Mouse (Mus musculus) testis, postnatal 10 days (tissue): ENCODE data around the gene Bcl9.

Source experiments
- DNase-seq: peaks from one replicate; pipeline ENCODE4 v3.0.0; 2021; ENCODE audit warnings: low spot score

The Bcl9 gene

GRCm38 (mm10) chr3:97232328-97232727 is 65.4 kb downstream of the Bcl9 start:
- no peak for DNase-seq

DNA sequence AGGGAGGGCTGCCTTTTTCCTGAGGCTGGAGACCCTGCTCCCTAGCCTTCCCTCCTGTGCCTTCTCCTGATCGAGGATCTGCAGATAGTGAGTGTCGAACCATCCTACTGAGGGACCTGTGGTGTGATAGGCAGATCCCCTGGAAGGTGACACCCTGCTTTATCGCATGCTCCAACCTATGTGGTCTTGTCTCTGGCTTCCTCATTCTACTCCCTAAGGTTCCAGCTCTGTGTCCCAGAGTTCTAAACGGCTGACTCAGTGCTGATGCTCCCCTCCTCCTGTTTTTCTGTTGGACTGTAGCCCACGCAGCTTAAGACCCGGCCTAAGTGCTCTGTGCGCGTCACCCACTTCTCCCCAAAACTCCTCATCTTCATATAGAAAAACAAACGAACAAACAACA is 65.9 kb downstream of the Bcl9 start:
- no peak for DNase-seq

DNA sequence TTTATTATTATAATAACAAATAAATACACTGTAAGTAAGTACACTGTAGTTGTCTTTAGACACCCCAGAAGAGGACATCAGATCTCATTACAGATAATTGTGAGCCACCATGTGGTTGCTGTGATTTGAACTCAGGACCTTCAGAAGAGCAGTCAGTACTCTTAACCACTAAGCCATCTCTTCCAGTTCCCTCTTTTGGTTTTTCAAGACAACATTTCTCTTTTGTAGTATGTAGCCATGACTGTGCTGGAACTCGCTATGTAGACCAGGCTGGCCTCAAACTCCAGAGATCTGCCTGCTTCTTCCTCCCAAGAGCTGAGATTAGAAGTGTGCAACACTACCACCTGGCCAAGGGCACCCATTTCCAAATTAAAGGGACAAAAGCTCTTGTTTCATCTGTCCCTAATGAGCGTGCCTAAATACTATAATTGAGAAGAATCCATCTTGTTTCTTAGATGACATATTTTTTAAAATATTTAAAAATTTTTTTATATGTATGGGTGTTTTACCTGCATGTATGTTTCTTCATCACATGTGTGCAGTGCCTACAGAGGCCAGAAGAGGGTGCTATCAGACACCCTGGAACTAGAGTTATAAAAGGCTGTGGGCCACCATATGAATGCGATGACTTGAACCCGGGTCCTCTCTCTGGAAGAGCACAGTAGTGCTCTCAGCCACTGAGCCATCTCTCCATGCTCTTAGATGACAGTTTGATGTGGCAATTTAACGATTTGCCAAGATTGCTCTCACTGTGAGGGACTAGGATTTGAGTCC is 66.9 kb downstream of the Bcl9 start:
- DNase-seq = no peak

DNA sequence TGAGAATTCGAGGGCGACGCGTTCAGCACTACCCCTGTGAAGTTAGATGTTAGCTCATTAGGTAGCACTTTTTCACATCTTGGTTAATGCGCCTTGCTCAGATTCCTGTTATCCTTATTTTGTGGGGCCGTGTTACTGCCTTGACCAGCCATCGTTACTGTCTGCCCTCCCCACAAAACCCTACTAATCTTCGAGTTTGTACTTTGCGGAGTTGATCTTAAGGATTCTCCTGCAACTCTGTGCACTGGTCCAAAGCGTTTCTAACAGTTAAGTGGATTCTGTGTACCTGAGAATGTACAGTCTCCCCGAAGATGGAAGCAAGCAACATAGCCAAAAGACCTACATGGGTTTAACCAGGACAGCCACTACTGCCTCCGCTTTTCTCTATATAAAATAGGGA is 69.3 kb downstream of the Bcl9 start:
- DNase-seq = no peak

DNA sequence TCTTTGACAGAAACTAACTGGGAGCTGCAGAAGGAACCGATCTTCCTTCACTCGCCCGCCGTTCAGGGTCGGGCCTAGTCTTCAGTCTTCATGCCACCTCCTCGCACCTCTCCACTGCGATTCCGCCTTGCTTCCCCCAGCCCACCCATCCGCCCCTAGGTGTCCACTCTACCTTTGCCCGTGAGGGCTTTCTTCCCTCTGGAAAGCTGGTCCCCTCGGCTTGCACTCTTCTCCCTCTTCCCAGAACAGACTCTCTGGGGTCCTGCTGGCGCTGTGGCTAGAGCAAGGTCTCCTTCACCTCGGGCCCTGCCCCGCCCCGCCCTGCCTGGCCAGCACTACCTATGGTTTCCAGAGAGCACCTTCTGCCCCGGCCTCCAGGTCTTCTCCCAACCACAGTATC is 69.7 kb downstream of the Bcl9 start:
- DNase-seq = peak; percentile 66

DNA sequence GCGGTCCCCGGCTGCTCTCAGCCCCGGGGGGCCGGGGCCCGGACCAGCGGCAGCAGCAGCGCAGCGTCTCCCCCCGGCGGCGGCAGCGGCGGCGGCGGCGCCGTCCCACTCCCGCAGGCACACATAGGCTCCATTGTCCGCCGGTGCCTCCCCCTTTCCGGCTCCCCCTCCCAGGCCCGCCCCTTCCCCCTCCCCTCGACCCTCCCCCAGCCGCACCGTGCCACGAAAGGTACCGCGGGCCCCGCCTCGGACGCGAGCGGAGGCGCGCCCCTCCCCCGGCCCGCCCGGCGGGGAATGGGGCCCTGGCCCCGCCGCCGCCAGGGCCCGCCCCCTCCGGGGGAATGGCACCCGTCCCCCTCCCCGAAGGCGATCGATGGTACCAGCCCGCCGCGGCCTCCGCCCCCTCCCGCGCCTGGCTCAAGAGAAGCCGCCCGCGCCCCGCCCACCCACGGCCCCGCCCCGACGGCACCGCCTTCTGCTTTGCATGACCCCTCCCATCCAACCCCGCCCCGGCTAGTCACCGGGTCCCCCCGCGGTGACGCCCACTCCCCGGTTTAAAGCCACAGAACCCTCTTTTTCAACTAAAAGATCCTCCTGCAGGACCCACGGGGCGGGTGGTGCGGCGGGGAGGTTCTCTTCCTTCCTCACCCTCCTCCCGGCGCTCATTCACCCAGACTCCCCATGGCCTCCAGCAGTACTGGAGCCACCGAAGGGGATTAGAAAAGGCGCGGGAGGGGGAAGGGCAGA is 70.3 kb downstream of the Bcl9 start:
- peak; percentile 97 for DNase-seq

DNA sequence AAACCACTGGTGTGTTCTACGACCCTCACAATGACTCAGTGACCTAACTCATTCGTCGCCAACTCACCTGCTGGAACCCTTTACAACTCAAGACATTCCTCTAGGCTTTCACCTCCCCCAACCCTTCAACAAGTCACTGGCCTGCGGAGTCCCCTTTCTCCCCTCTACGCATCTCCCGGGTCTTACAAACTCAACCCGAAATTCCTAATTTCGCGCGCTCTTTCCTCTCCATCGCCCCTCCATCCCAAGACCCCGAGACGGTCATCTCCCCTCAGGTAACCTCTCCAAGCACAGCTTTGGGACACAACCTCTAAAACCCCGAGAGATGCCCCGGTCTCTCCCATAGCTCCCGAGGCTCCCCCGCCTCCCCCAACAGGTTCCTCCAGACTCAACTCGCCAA is 71.0 kb downstream of the Bcl9 start:
- no peak for DNase-seq

DNA sequence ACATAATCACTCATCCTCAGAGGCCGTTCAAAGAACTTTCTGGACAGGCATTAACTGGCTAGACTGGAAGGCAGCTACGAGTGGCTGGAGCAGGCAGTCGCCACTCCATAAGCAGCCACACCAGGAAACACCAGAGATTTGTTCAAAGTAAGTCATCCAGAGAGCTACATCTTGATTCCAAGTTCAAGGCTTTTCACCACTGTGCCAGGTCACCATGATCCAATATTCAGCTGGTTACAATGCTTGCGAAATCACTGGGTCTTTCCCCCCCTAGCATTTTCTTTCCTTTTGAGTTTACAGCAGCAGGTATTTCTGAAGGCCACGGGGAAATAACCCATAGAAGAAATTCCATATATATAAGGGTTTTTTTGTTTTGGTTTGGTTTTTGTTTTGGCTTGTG is 72.5 kb downstream of the Bcl9 start:
- DNase-seq = no peak

DNA sequence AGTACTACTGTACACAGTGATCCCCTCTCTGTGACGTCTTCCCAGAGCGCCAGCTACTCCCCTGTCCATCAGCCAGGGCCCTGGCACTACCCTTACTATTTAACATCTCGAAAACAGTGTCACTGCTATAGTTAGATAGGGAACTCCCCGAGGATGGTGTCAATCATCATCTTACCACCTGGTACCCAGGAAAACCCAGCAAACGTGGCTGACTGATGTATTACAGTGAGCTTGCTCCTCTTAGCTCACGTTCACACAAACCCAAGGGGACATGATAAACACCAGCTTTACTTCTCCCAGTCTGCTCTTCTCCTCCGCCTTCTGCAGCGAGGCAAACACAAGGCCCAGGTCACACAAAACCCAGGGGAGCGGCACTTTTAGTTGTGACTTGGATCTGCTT is 74.5 kb downstream of the Bcl9 start:
- DNase-seq = no peak

DNA sequence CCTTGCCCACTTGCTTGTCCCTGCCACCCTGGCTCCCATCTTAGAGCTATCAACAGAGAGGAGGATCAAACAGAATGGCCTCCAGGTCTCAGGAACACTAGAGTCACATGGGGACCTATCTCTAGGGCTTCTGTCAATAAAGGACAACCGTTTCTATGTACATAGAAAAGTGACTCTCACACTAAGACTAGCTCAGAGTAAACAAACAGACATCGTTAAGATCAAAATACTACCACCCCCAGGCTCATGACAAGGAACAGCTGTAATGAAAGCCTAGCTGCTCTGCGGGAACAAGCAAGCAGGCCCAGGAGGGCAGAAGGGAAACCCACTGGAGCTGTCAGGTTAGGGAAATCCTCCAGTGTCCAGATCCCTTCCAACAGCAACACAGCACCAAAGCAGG is 82.2 kb downstream of the Bcl9 start:
- no peak for DNase-seq

DNA sequence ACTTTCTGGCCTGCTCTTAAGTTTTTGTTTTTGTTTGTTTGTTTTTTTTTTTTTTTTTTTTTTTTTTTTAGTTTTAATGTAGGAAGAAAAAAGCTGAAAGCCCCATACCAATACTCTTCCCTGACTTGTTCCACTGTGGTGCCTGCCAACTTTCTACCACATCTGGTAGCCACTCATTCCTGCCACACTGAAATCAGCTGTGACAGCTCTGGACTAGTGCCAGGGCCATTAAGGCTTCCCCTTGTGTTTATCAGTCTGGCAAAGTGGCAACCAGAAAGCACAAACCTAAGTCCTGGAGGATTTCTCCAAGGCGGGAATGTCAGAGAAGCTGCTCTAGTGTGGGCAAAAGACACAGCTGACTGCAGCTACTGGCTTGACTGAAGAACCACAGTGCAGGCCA is 83.3 kb downstream of the Bcl9 start:
- DNase-seq = no peak

- no peak for DNase-seq
Measured at GRCm38 (mm10) chr3:97213871-97214270, 83.8 kb downstream of the Bcl9 start.

- no peak for DNase-seq
Measured at GRCm38 (mm10) chr3:97211177-97211576, 86.5 kb downstream of the Bcl9 start.

GRCm38 (mm10) chr3:97209351-97209750 is 88.4 kb downstream of the Bcl9 start:
- no peak for DNase-seq

GRCm38 (mm10) chr3:97206521-97206920 is 91.2 kb downstream of the Bcl9 start:
- no peak for DNase-seq

DNA sequence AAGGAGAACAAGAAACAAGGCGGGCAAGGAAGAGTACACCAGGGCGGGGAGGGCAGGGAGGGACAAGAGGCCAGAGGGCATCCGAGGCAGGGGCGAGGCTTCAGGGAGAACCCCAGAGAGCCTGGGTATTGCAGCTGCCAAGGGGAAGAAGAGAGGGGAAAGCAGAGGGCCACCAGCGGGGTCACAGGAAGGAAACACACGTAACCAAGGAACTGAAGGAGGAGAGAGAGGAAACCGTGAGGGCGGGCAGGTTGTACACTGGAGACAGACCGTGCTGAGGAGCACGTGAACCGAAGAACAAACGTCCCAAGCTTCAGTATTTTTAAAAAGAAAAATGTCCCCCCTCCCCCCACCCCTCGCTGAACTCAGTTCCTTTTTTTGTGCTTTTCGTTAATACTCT is 93.8 kb downstream of the Bcl9 start:
- DNase-seq = no peak

DNA sequence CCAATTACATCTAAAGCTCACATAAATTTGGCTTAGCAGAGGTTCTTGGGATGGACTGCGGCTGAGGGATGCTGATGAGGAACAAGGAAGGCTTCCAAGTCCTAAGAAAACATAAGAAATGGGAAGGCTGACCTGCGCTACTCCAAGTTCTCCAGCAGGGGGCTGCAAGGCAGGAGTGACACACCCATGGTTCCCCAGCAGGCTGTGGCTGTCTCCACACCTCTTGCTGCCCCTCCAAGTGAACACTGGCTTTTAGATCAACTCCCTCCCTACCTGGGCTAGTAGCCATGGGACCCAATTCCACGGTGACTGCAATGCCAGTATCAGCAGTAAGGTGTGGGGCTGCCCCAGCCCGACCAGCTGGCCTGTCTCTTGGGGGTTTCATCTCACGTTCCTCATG is 95.8 kb downstream of the Bcl9 start:
- DNase-seq = peak; percentile 80

DNA sequence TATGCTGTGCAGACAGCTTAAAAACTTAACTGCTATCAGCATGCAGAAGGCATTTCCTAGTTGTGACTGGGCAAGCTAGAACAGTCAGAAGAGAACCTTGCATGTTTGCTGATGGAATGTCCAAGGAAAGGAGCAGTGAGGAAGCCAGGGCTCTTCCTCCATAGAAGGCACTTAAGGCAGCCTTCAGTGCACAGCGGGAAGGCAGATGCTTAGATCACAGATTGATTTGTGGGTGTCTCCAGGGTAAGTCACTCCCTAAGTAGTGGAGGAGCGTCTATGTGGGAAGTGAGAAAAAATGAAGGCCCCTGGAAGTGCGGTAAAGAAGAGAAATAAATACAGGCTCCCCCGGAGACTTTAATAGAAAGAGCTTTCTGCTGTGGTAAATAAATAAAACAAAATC is 98.5 kb downstream of the Bcl9 start:
- DNase-seq = no peak

DNA sequence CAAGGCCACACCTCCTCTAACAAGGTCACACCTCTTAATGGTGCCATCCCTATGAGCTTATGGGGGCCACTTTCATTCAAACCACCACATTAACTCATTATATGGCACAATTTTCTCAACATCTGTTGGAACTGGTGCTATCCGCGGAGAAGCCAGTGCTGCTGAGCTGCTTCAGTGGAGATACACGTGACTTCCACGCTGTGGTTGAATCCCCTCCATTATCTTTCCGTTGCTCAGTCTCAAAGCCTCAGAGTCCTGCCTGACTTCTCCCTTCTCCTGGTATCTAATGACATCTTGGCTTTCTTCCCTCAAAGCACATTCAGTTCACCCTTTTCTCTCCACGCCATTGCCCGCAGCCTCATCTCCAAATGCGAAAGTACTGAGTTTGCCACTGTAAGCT is 101.1 kb downstream of the Bcl9 start:
- no peak for DNase-seq

GRCm38 (mm10) chr3:97185098-97185860 is 112.4 kb downstream of the Bcl9 start:
- DNase-seq = peak; percentile 81

DNA sequence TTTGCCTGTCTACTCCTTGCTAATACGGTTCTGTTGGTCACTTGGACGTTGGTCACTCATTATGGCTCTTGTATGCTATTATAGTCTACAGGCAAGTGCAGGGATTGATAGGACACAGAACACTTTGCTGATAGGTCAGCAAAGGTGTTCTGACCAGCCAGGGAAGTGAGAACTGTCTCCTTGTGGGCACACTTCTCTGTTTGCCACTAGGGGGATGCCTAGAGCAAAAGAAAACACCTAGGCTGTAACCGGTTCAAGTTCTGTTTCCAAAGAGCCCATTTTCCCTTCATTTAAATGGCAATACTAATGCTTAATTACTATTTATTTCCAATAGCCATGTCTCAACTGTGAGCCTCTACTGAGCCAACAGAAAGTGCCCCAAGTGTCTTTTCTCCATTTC is 113.9 kb downstream of the Bcl9 start:
- DNase-seq = no peak

DNA sequence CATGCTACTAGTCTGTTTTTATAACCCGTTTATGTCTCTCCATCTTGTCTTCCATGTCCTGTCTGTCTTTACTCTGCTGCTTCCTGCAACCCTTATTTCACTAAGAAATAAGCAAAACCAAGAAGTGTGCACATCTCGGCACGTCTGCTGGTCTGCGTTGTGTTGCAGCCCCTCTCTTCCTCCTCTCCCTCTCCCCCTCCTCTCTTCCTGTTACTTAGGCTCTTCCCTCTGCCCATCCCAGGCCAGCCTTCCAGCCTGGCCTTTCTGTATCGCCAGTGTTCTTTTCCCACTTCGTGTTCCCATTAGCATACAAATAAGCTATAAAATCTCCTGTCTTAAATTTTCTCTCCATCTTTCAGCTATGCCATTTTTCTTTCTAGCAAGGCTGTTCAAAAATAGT is 117.2 kb downstream of the Bcl9 start:
- no peak for DNase-seq

DNA sequence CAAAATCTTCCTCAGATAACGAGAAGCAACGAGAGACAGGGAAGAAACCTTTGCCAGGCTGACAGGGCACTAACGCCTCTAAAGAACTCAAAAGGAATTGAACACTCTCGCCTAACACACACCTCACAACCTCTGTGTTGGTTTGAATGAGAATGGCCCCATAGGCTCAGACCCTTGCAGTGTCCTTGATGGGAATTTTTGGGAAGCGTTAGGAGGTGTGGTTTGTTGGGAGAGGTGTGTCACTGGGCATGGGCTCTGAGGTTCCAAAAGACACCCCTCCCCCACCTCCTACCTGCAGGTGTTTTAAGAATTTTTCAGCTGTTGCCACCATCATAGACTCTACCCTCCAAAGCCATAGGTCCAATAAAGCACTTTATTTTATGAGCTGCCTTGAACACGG is 118.8 kb downstream of the Bcl9 start:
- DNase-seq = no peak
